Mouse (Mus musculus) CH12.LX (cell line): ENCODE data around the gene Evi5l.

ENCODE experiments used
- CTCF ChIP-seq, 2 experiments: IDR thresholded peaks in 1 of 2; conservative IDR thresholded peaks in 1 of 2; 2 replicates each; pipeline ENCODE4 v1.5.1; 2011 to 2012; ENCODE audit warnings: low read depth in 2 of 2, low read length in 2 of 2, improper control_type of control experiment in 1 of 2, inconsistent platforms in 1 of 2, mild to moderate bottlenecking in 1 of 2, moderate library complexity in 1 of 2
- ETS1 ChIP-seq: conservative IDR thresholded peaks from 2 replicates; pipeline ENCODE4 v1.6.1; 2012; ENCODE audit warnings: low read depth, mild to moderate bottlenecking, inconsistent platforms, low read length, improper control_type of control experiment, moderate library complexity
- KAT2A ChIP-seq: IDR thresholded peaks from 2 replicates; pipeline ENCODE4 v1.6.1; 2012; ENCODE audit warnings: low read length, improper control_type of control experiment, inconsistent platforms; ENCODE audit not compliant: insufficient replicate concordance
- PAX5 ChIP-seq: IDR thresholded peaks from 2 replicates; pipeline ENCODE4 v1.6.1; 2012; ENCODE audit warnings: low read length, inconsistent platforms, mixed read lengths
- POLR2A ChIP-seq: IDR thresholded peaks from 2 replicates; pipeline ENCODE4 v1.6.1; 2011; ENCODE audit warnings: low read depth, mild to moderate bottlenecking, improper control_type of control experiment, low read length
- POLR2AphosphoS2 ChIP-seq: IDR thresholded peaks from 2 replicates; pipeline ENCODE4 v1.6.1; 2011; ENCODE audit warnings: low read depth, low read length, improper control_type of control experiment
- RCOR1 ChIP-seq: conservative IDR thresholded peaks from 2 replicates; pipeline ENCODE4 v1.6.1; 2012; ENCODE audit warnings: low read depth, mild to moderate bottlenecking, inconsistent platforms, low read length, improper control_type of control experiment
- USF1 ChIP-seq: IDR thresholded peaks from 2 replicates; pipeline ENCODE4 v1.6.1; 2014; ENCODE audit warnings: low read depth, mild to moderate bottlenecking, inconsistent platforms, low read length, improper control_type of control experiment
- USF2 ChIP-seq: conservative IDR thresholded peaks from 2 replicates; pipeline ENCODE4 v1.6.1; 2011; ENCODE audit warnings: low read depth, low read length, improper control_type of control experiment
- ZC3H11A ChIP-seq: IDR thresholded peaks from 2 replicates; pipeline ENCODE4 v1.6.1; 2012; ENCODE audit warnings: low read depth, mild to moderate bottlenecking, inconsistent platforms, low read length, improper control_type of control experiment

GRCm38 (mm10) chr8:4154878-4155277 is 11.5 kb upstream of the Evi5l start:
- TF ChIP-seq ZC3H11A, result no peak
- TF ChIP-seq ETS1, result no peak
- TF ChIP-seq KAT2A, result no peak
- no peak for TF ChIP-seq PAX5
- no peak for TF ChIP-seq USF2
- TF ChIP-seq RCOR1, result no peak
- TF ChIP-seq USF1, result no peak
- TF ChIP-seq CTCF (conservative IDR thresholded peaks at IDR 0.05 in 1 of 2, IDR thresholded peaks at IDR 0.05 in 1 of 2; ENCODE audit: low read depth in 2 of 2, low read length in 2 of 2), result no peak
- TF ChIP-seq POLR2A, result no peak
- no peak for TF ChIP-seq POLR2AphosphoS2
